Mouse (Mus musculus) embryonic fibroblast, embryonic 13.5 days (primary cell): ENCODE results near the gene Micu2.

ENCODE experiments used
- CTCF ChIP-seq: IDR thresholded peaks from 2 replicates; pipeline ENCODE4 v1.5.1; 2011; ENCODE audit warnings: mild to moderate bottlenecking, control low read depth, low read length, moderate library complexity, borderline replicate concordance; ENCODE audit not compliant: insufficient read depth
- POLR2A ChIP-seq: IDR thresholded peaks from 2 replicates; pipeline ENCODE4 v1.6.1; 2011; ENCODE audit warnings: low read depth, mild to moderate bottlenecking, control low read depth, low read length, moderate library complexity

DNA sequence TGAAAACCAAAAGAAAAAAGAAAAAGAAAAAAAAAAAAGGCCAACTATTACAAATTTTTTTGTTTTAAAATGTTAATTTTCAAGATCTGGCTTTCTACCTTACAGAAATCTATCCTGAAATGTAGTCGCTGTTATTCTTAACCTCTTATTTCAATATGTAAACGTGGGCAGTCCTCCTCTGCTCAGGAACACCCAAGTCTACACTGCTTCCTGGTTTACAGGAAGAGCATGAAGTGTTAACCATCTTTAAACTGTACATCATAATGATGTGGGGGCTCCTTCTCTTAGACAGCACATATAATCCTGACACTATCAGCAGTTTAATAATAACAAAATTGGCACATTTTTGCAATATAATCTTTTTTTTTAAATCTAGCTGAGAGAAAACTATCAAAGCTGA is 113.0 kb downstream of the Micu2 start:
- TF ChIP-seq POLR2A (no peak), CTCF (no peak)
